Mouse (Mus musculus): ENCODE results near the gene Hes6. TPM values are rescaled to one million over a fixed set of nuclear protein-coding genes. Genes with fewer than 3 reads are reported as not detected.

Hes6 gene
- total RNA-seq, 1 experiment from 2014 or later = 11.5 TPM

GRCm38 (mm10) chr1:91413030-91413506, 770 bp downstream of the Hes6 start:
- peak; percentile 95 for ATAC-seq (replicated peaks; ENCODE audit: insufficient number of reproducible peaks, low FRiP score, low TSS enrichment, poor library complexity, severe bottlenecking)

- no peak for ATAC-seq (replicated peaks; ENCODE audit: insufficient number of reproducible peaks, low FRiP score, low TSS enrichment, poor library complexity, severe bottlenecking)
These were observed 1.4 kb downstream of the Hes6 start for GRCm38 (mm10) chr1:91412286-91413029.

GRCm38 (mm10) chr1:91411631-91412285, 2.1 kb downstream of the Hes6 start:
- no peak for ATAC-seq (replicated peaks; ENCODE audit: insufficient number of reproducible peaks, low FRiP score, low TSS enrichment, poor library complexity, severe bottlenecking)

- ATAC-seq (replicated peaks; ENCODE audit: insufficient number of reproducible peaks, low FRiP score, low TSS enrichment, poor library complexity, severe bottlenecking) = no peak
These were observed 6.0 kb downstream of the Hes6 start for GRCm38 (mm10) chr1:91407819-91408218.

- no peak for ATAC-seq (replicated peaks; ENCODE audit: insufficient number of reproducible peaks, low FRiP score, low TSS enrichment, poor library complexity, severe bottlenecking)
These were observed 8.2 kb downstream of the Hes6 start for GRCm38 (mm10) chr1:91405406-91406169.

- ATAC-seq (replicated peaks; ENCODE audit: insufficient number of reproducible peaks, low FRiP score, low TSS enrichment, poor library complexity, severe bottlenecking) = no peak
These were observed 8.9 kb downstream of the Hes6 start for GRCm38 (mm10) chr1:91404976-91405375.

GRCm38 (mm10) chr1:91398260-91399062, 15.4 kb downstream of the Hes6 start, which contains the start of gene Ilkap:
TSS of gene Ilkap (minus strand) at chr1:91398815.
- ATAC-seq (replicated peaks; ENCODE audit: insufficient number of reproducible peaks, low FRiP score, low TSS enrichment, poor library complexity, severe bottlenecking) = peak; percentile 73

- no peak for ATAC-seq (replicated peaks; ENCODE audit: insufficient number of reproducible peaks, low FRiP score, low TSS enrichment, poor library complexity, severe bottlenecking)
These were observed 15.9 kb downstream of the Hes6 start for GRCm38 (mm10) chr1:91397927-91398259.

- no peak for ATAC-seq (replicated peaks; ENCODE audit: insufficient number of reproducible peaks, low FRiP score, low TSS enrichment, poor library complexity, severe bottlenecking)
These were observed 23.5 kb downstream of the Hes6 start for GRCm38 (mm10) chr1:91390369-91390768.

- no peak for ATAC-seq (replicated peaks; ENCODE audit: insufficient number of reproducible peaks, low FRiP score, low TSS enrichment, poor library complexity, severe bottlenecking)
These were observed 32.8 kb downstream of the Hes6 start for GRCm38 (mm10) chr1:91381091-91381471.

GRCm38 (mm10) chr1:91380453-91381090, 33.3 kb downstream of the Hes6 start:
- ATAC-seq (replicated peaks; ENCODE audit: insufficient number of reproducible peaks, low FRiP score, low TSS enrichment, poor library complexity, severe bottlenecking) = peak; percentile 76

- no peak for ATAC-seq (replicated peaks; ENCODE audit: insufficient number of reproducible peaks, low FRiP score, low TSS enrichment, poor library complexity, severe bottlenecking)
These were observed 40.4 kb downstream of the Hes6 start for GRCm38 (mm10) chr1:91373414-91373835.

GRCm38 (mm10) chr1:91370055-91370454, 43.8 kb downstream of the Hes6 start:
- ATAC-seq (replicated peaks; ENCODE audit: insufficient number of reproducible peaks, low FRiP score, low TSS enrichment, poor library complexity, severe bottlenecking) = no peak

- no peak for ATAC-seq (replicated peaks; ENCODE audit: insufficient number of reproducible peaks, low FRiP score, low TSS enrichment, poor library complexity, severe bottlenecking)
These were observed 44.4 kb downstream of the Hes6 start for GRCm38 (mm10) chr1:91369408-91369807.

GRCm38 (mm10) chr1:91367295-91367694, 46.5 kb downstream of the Hes6 start:
- no peak for ATAC-seq (replicated peaks; ENCODE audit: insufficient number of reproducible peaks, low FRiP score, low TSS enrichment, poor library complexity, severe bottlenecking)

GRCm38 (mm10) chr1:91366215-91367108, 47.4 kb downstream of the Hes6 start, which contains the start of gene Erfe:
TSS of gene Erfe (plus strand) at chr1:91366430.
- no peak for ATAC-seq (replicated peaks; ENCODE audit: insufficient number of reproducible peaks, low FRiP score, low TSS enrichment, poor library complexity, severe bottlenecking)

- no peak for ATAC-seq (replicated peaks; ENCODE audit: insufficient number of reproducible peaks, low FRiP score, low TSS enrichment, poor library complexity, severe bottlenecking)
These were observed 48.0 kb downstream of the Hes6 start for GRCm38 (mm10) chr1:91365816-91366214.

All from monocyte, adult 5-6 weeks (primary cell).